Mouse (Mus musculus) layer of hippocampus, adult 9-10 months (tissue): ENCODE results near the gene Rasal1.

Experiments
- DNase-seq: peaks from one replicate; pipeline ENCODE4 v3.0.0; 2022; ENCODE audit warnings: low spot score

Gene Rasal1

DNA sequence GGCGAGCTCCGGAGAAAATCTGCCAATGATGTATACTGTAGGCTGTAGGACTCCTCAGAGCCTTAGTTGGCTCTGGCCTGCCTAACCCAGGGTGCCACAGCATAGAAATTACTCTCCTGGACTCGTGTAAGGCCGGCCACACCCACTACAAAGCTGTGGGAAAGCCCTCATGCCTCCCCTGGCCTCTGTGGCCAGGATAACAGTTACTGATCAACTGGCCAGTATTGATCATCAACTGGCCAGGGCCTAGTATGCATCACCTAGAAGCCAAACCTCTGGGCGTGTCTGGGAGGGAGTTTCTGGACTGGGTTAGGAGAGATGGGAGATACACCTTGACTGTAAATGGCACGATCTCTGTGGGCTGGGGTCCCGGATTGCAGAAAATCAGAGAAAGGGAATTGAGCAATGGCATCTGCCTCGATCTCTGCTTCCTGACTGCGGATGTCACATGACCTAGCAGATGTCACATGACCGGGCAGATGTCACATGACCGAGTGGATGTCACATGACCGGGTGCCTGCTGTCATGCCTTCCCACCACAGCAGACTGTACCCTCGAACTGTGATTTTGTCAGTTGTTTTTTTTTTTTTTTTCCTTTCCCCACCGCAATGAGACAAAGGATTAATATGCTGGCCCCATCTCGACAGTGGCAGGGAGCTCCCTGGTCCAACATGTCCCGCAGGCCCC lies 47.6 kb downstream of the Rasal1 start:
- no peak for DNase-seq

DNA sequence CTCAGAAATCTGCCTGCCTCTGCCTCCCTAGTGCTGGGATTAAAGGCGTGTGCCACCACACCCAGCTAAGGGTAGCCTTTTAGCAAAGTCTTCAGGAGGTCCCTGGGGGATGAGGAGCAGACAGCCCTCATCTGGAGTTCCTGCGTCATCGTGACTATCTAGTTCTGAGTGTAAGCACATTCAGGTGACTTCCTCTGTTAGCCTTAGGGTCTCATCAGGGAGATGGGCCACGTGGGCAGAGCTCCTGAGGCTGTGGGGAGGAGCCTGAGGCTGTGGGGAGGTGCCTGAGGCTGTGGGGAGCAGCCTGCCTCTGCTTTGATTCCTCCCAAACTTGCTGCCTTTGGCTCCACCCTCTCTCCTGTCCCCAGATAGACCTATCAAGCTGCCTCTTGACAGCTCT lies 48.3 kb downstream of the Rasal1 start:
- DNase-seq: no peak

DNA sequence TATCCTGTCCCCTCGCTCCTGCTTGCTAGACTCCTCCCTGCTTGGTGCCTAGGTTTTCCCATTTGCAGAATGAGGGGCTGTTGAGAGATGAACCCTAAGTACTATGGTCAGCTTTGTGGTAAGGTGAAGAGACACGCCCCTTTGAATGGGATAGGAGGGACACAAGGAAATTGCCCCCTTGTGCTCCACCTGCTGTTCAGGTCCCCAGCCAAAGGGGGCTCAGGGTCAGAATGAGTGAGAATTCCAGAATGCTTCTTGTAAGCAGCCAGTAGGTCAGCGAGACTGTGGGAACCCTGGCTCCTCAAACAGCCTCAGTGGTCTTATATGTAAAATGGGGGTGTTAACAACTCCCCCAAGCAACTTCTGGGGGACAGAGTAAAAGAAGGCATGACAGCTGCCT lies 49.6 kb downstream of the Rasal1 start:
- no peak for DNase-seq

DNA sequence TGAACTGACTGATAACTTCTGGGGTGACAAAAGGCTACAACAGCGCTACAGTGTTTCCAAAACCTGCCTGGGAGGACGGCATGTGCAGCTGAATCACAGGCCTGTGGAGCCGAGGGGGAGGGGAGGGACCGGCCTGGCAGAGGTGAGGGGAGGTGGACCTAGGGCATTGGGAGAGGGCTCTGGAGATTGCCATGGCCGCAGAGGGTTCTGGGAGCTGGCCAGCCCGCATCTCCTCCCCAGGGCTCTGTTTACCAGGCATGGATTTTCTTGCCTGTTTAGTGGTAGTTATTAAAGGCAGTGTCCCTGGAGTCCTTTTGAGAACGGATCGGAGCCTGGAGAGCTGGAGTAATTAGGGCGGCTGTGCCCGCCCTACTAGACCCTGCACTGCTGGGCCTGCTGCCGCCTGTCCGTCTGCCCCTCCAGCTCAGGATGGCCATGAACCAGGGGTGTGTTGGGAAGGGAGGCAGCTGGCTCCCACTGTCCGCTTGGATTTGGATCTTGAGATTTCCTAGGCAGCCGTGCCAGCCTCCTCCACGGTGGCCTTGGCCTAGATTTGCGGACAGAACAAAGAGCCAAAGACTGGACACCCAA lies 50.3 kb downstream of the Rasal1 start:
- DNase-seq: no peak

DNA sequence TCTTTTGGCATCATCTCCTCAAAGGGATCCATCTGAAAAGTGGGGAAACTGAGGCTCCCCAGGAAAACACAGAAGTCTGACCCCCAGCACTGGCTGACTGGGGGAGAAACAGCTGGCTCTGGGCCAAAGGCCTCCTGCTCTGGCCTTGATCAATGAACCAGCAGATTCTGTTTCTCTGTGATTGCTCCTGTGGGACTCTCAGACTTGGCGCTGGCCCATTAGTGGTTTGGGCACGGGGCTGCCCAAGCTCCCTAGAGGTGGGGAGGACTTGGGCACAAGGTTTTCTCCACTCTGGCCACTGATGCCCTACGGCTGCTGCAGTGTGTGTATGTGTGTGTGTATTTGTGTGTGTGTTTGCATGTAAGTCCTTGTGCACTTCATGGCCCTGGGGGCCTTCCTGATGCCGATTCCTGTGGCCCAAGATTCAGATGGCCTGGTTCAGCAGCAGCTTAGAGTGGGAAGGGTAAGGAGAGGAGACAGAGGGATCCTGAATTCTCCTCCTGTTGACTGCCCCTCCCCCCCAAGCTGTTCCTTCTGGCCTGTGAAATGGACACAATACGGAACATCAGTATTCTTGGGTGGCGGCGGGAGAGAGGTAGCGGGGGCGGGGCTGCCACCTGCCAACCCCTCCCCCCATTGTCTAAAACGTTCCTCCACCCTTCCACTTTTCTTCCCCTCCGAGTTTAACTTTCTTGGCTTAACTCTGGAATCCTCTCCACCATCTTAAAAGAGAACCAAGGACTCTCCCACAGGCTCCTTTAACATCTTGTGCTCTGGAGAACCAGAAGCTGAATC lies 52.6 kb downstream of the Rasal1 start:
- DNase-seq: no peak

DNA sequence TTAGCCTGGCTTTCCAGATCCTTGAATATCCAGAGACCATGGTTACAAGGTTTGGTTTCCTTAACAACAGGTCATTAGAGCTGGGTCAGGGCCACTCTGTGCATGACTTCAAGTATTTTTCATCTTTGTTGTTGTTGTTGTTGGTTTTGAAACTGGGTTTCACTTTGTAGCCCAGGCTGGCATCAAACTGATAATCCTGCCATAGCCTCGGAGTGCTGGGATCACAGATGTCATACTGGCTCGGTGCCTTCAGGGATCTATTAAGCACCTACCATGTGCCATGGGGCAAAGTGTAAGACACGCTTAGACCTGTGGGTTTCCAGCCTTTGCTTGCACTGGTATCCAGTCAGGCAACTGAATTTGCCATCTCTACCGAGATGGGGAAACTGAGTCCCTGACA lies 53.8 kb downstream of the Rasal1 start:
- no peak for DNase-seq

DNA sequence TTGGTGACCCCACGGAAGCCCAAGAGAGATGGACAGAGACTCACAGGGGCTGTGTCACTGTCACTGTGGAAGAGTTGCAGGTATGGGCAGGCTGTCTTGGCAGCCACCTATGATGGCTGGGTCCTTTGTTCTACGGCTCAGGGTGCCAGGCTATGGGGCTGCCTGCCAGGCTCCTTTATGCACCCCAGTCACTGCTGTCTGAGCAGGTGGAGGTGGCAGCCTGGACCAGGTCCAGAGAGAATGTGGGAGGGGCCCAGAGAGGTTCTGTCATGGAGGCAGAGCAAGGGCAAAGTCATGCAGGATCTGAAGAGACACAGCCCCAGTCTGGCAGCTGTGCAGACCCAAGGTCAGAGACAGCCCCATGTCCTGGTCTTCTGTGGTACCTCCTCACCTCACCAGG lies 54.4 kb downstream of the Rasal1 start:
- no peak for DNase-seq

DNA sequence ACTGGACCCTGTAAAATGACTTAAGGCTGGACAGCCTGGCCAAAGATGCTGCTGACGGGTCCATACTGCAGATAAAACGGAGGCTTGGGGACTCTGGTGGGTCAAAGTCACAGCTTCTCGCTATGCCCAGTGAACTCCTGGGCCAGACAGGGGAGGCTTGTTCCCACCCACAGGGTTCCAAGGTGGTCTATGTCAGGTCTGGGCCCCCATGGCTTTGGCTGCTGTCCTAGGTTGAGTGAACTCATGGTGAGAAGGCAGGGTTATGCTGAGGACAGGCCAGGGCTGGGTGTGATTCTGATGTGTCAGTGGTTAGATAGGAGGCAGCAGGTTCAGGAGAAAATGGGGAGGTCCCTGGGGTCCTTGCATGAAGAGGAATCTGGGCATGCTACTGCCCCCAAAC lies 55.0 kb downstream of the Rasal1 start:
- DNase-seq: no peak

DNA sequence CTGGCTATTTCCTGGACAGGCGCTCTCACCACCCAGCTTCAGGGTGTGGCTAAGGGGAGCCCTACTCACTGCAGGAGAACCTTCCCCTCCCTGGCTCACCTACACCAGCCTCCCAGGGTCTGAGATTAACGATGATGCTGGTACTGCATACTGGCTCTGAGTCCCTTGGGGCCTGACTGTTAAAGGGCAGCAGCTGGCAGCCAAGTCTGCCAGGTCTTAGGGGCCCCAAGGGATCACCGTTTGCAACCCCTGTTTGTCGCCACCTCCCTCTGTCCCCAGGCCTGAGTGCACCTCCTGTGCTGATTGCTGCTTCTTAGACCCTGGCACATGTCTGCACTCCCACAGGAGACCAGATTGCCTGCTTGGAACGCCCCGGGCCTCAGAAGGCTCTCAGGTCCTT lies 55.8 kb downstream of the Rasal1 start:
- no peak for DNase-seq

DNA sequence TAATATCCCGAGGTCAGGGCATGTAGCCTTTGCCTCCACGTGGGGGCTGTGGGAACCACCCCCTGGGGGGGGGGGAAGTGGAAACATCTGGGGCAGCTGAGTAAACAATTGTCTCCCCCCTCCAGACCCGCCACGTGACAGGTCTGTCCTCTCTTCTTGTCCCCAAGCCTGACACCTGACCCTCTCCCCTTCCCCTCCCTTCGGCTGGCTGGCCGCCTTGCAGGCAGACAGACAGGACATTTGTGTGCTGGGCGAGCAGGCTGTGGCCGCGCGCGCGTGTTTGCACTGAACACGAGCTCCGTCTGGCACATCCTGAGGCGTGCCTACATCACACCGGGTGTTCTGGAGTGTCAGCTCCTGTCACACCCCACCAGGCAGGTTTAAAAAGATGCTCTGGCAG lies 57.9 kb downstream of the Rasal1 start:
- DNase-seq: no peak

DNA sequence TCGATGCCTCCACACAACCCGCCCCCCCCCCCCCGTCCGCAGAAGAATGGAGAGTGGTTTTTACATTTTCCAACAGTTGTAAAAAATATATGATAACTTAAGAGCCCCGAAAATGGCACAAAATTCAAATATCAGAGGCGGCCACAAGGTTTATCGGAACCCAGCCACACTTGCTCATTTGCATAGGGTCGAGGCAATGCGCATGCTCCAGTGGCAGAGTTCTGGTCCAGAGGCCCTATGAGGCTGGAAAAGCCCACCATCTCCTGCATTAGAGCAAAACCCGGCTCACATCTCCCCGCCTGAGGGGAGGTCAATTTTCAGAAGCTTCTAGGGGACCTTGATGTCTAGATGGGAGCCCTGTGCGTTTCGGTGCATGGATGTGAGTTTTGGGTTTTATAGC lies 58.4 kb downstream of the Rasal1 start:
- no peak for DNase-seq

DNA sequence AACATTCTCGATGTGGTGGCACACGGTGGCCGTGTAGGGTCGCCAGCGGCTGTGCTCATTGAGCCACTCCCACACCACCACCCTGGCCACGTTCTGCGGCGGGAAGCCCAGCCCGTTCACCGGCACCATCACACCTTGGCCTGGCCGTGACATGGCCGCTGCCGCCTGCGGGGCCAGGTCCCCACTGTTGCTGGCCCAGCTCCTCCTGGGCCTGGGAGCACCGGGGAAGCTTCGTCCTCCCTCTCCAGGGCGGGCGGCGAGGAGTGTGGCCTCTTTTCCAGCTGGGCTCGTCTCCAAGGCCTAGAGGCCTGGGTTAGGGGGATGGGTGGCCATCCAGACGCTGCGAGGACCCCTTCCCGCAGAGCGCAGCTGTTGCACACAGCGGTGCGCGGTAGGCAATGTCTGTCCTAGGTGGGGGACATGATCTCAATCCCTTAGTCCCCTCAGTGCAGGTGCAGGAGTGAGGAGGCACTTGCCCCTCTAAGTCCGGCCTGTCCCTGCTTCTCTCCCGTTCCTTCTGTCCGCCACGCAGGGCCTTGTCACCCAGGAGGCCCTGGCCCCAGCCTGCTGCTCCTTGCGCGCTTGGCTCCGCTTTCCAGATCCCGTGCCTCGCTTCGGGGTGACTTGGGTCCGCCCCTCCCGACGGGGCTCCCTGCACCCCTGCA lies 61.7 kb downstream of the Rasal1 start:
- no peak for DNase-seq

DNA sequence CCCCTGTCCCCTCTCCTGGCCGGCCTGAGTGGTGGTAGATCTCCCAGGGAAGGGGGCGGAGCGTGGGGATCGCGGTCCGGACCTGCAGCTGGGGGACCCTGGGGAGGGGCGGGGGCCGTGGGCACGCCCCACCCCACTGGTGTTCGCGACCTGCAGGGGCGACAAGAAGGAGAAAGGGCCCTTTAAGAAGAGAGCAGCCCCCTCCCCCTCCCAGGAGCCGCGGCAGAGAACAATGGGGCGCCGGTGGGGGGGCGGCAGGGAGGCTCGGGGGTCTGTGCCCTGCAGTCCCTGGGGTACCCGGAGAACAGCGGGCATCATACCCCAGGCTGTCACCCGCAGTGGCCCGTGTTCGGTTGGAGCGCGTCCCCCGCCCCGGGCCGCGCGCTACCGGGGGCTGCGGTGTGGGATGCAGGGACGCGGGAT lies 62.2 kb downstream of the Rasal1 start:
- DNase-seq: no peak

DNA sequence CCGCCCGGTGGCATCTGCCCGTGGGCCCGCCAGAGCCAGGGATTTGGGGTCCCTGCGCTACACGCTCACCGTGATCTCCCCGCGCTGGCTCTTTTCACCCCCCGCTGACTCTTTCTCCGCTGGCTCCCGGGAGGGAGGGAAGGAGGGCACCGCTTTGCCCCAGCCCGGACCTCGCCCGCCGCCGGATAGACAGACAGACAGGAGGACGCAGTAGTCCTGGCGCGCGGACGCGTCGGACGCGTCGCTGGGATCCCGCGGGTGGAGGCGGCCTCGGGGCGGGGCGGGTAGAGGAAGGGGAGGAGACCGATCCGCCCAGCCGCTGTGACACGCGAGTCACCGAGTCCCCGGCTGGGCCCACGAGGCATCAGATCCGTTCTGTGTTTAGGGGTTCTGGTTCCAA lies 62.8 kb downstream of the Rasal1 start:
- DNase-seq: no peak

DNA sequence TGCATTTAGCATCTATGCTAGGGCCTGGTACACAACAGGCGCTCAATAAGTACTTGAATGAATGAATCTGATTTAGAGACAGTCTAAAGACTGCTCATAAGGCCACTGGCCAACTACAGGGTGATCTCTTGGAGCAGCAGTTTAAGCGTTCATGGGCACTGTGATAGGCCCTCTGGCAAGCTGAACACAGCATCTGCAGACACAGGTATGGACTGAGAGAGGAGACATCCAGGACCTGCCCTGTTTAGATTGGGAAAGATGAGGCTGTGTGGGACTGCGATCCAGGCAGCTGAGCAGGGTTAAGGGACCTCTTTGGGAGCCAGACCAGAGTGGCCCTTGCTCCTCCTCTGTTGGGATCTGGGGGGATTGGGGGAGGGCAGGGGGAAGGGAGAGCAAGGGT lies 63.2 kb downstream of the Rasal1 start, which contains the start of gene Dtx1:
TSS of gene Dtx1 (minus strand) at position 101 of the 400 bp plus-strand sequence.
- DNase-seq: no peak

DNA sequence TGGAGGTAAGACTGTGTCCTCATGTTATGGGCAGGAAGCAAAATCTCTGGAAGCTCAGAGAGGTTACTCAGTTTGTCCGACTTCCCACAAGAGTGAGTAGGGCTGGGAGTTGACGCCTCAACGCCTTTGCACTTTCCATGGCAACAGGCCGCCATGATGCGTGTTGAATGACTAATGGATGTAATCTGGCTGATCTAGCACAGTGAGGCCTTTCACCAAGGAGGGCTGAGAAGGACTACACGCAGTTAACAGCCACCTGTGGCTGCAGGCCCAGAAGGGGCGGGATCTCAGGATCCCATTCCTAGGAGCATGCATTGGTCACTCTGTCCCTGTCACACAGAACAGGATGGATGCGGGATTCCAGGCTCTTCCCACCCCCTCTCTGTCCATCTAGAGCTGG lies 64.1 kb downstream of the Rasal1 start:
- DNase-seq: no peak

DNA sequence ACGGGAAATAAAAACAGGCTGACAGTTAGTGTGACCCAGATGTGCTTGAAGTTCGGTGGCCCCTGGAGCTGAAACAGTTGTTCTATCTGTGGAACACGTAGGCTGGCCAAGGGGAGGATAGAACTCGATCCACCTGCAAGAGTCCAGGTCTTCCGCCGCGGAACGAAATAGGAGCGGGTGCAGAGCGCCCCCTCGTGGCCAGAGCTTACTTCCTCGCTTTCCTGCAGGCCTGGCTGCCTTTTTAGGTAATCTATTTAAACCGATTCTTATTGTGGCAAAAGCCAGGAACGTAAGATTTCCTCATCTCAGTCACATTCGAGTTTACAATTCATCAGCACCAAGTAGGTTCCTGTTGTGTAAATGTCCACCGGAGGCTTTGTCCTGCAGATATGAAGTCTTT lies 65.7 kb downstream of the Rasal1 start:
- no peak for DNase-seq

DNA sequence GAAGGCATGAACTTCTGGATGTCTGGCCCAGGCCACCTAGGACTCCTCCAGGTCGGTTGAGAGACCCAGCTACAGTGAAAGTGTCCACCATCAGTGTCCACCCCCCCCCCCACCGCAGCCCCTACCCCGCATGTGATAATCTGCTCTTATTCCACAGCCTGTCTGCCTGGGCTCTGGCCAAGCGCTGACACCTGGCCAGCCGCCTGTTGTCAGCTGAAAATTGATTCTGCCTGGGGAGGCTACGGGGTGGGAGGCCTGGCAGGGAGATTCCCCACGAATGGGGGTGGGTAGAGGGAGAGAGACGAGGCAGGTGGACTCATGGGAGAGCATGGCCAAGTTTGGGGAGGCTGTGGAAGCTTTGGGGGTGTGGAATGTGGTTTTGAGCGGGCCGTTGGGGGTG lies 68.5 kb downstream of the Rasal1 start:
- no peak for DNase-seq

DNA sequence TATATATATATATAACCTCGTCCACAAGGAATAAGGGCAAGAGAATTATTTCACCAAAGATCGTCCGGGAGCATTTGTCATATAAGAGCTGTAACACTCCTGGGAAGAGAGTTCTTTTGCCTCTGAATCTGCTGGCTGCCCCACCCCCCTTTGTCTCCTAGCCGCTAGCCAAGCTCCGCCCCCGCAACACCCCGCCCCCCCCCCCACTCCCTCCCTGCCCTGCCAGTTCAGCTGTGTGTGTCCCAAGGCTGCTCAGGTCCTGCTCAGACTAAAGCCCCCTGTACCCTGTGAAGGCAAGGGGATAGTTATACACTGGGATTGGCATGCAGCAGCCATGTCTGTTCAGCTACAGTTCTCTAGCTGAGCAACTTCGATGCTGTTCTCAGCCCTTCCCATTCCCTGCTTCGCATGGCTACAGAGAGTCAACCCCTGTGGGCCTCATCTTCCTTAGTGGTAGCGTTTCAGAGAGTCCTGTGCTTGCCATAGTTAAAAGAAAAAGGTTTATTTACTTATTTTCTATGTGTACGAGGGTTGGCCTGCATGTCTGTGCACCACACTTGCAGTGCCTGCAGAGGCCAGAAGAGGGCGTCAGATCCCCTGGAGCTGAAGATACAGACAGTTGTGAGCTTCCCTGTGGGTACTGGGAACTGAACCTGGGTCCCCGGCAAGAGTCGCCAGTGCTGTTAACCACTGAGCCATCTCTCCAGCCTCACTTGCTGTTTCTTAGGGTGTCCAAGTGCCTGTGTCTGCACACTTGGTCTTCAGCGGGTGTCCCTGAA lies 70.2 kb downstream of the Rasal1 start:
- DNase-seq: no peak

DNA sequence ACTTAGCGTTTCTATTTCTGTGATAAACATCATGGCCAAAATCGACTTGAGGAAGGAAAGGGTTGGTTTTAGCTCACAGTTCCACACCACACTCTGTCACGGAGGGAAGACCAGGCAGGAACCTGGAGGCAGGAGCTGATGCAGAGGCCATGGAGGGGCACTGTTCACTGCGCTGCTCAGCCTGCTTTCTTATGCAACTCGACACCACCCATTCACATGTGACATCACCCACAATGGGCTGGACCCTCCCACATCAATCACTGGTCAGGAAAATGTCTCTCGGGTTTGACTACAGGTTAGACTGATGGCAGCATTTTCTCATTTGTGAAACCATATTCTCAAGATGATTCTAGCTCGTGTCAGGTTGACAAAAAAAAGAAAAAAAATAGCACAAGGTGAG lies 72.4 kb downstream of the Rasal1 start:
- no peak for DNase-seq

DNA sequence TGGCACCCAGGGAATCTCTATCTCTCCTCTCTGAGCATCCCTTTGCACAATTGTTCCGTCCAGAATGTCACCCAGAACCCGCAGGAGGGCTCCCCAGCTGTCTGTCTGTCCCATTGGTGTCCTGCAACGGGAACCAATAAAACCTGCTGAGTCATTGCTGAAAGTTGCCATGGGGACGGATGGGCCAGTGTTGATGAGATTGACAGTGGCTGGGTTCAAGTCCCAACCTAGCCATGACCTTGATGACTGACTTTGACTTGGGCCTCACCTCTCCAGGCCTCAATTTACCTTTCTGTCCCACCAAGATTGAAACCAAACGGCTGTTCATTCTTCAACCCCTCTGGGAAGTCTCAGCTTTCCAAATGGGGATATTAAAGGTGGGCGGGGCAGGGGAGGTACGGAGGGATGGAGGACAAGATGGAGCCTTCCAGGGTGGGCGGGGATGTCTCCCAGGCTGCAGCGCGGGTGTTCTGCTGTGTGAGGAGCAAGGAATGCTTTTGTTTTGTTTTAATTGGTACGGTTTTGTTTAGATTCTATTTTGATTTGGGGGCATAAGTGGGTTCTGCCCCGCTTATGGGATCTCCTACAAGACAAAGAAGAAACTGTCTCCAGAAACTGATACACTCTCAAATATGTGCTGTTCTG lies 77.3 kb downstream of the Rasal1 start:
- no peak for DNase-seq
